Mouse (Mus musculus): ENCODE results near the gene Foxn3. TPM values are rescaled to one million over a fixed set of nuclear protein-coding genes. Genes with fewer than 3 reads are reported as not detected.

Gene Foxn3
- polyA plus RNA-seq, 1 experiment from 2014 or later = 111 TPM

DNA sequence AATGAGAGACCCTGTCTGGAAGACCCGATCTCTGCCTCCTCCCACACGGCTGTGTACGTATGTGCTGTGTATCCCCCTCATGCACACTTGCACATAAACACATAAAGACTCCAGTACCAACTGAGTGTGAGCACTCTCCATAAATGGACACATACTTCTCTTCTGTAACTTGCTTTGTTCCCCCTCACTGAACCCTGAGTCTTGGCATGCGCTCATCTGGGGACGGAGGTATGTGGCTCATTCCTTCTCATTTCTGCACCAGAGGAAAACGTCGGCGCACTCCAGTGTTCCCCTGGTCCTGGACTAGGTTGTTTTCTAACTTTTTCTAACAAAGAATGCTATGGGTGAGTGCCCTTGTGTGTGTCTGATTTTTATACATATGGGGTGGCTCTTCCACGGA is 325.9 kb downstream of the Foxn3 start:
- Histone ChIP-seq H3K4me2 (no peak overlapping the region), H3K4me3 (no peak overlapping the region), H3K4me1 (peaks cover 77% of the 10 kb centered on the region), H3K27ac (no peak overlapping the region), H3K9ac (no peak overlapping the region), H3K36me3 (no peaks in the 10 kb centered on the region), H3K27me3 (no peaks in the 10 kb centered on the region), H3K9me3 (no peaks in the 10 kb centered on the region)
- WGBS = 82% methylated on average over 9 of the region's 9 CpGs
- ATAC-seq (ENCODE audit: insufficient number of reproducible peaks, insufficient read depth, low FRiP score, low TSS enrichment, low read depth) = no peak

DNA sequence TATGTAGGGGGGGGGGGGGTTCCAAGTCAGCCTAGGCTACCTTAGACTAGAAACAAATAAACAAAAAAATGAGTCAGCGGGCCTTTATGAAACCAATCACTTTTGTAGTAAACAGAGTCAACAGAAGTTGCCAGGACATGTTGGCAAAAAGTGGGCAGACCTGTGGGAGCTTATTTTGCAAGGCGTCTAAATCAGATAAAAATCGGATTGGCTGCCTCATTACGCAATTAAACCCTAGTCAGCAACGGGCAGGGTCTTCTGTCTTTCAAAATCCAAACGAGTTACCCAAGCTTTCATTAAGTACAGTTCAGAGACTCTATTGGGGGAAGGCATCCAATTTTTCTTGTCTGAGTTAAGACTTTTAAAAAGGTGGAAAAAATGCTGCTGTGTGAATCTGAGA is 329.0 kb downstream of the Foxn3 start:
- no peak overlapping the region for H3K4me3 ChIP-seq
- no peak overlapping the region for H3K9ac ChIP-seq
- WGBS = 62% methylated on average over 6 of the region's 6 CpGs
- H3K27ac ChIP-seq = peak overlapping the region; percentile 52
- no peak overlapping the region for H3K4me2 ChIP-seq
- H3K4me1 ChIP-seq = peaks cover 86% of the 10 kb centered on the region
- H3K27me3 ChIP-seq = no peaks in the 10 kb centered on the region
- no peaks in the 10 kb centered on the region for H3K36me3 ChIP-seq
- no peaks in the 10 kb centered on the region for H3K9me3 ChIP-seq
- no peak for ATAC-seq (ENCODE audit: insufficient number of reproducible peaks, insufficient read depth, low FRiP score, low TSS enrichment, low read depth)

DNA sequence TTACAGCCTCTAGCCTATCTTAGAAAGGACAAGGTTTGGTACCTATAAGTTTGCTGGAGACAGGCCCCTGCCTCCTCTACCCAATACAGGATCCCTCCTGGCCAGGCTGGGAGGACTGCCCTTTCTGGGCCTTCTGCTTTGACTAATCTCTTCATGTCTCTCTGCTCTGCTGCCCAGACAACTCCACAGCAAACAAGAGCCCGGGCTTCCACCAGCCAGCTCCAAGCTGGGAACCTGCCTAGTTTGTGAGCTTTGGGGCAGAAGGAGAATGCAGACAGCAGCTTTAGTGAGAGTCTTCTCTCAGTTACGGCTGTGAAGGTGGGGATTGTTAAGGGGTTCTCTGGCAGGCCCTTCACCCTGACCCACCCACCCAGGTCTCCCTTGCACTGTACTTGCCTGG is 330.0 kb downstream of the Foxn3 start:
- WGBS = 76% methylated on average over 2 of the region's 2 CpGs
- H3K27ac ChIP-seq = no peak overlapping the region
- no peak overlapping the region for H3K9ac ChIP-seq

DNA sequence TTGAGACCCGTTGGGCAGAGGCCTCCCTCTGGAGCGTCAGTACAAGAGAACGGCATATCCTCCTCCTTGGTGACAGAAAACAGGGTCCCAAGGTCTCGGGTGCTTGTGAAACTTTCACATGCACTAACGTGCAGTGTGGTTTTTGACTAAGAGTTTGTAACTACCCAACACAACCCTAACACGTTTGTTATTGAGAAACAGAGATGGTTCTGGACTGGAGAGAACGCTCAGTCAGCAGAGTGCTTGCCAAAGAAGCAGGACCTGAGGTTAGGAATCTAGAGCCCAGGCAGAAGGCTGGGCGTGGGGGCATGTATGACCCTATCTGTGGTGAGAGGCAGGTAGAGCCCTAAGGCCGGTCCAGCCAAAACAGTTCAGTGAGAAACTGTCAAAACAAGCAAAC is 330.9 kb downstream of the Foxn3 start:
- Histone ChIP-seq H3K36me3 (no peaks in the 10 kb centered on the region), H3K4me3 (no peak overlapping the region), H3K9me3 (no peaks in the 10 kb centered on the region), H3K4me1 (peaks cover 83% of the 10 kb centered on the region), H3K9ac (no peak overlapping the region), H3K27ac (no peak overlapping the region), H3K4me2 (no peak overlapping the region), H3K27me3 (no peaks in the 10 kb centered on the region)
- 81% methylated on average over 9 of the region's 9 CpGs for WGBS
- ATAC-seq (ENCODE audit: insufficient number of reproducible peaks, insufficient read depth, low FRiP score, low TSS enrichment, low read depth) = no peak

More for the DNA sequence above, 330.0 kb downstream of the Foxn3 start:
- no peaks in the 10 kb centered on the region for H3K9me3 ChIP-seq
- H3K27me3 ChIP-seq = no peaks in the 10 kb centered on the region
- H3K36me3 ChIP-seq = no peaks in the 10 kb centered on the region
- no peak overlapping the region for H3K4me3 ChIP-seq
- H3K4me1 ChIP-seq = peaks cover 86% of the 10 kb centered on the region
- no peak overlapping the region for H3K4me2 ChIP-seq
- ATAC-seq (ENCODE audit: insufficient number of reproducible peaks, insufficient read depth, low FRiP score, low TSS enrichment, low read depth) = no peak

DNA sequence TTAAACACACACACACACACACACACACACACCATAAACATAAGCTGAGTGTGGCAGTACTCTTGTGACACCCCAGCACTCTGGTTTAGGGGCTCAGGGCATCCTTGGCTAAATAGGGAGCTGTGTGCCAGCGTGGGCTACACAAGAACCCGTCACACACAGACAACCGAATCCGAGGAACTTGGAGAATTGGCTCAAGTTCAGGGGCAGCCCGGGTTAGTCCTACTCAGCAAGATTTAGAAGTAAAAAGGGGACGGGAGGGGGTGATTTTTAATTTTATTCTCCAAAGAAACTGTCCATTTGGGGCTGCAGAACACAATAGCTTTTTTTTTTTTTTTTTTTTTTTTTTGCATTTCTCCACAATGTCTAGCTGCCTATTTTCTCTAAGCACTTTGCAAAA is 332.1 kb downstream of the Foxn3 start:
- H3K4me3 ChIP-seq = no peak overlapping the region
- H3K27me3 ChIP-seq = no peaks in the 10 kb centered on the region
- no peaks in the 10 kb centered on the region for H3K9me3 ChIP-seq
- 46% methylated on average over 6 of the region's 6 CpGs for WGBS
- H3K4me2 ChIP-seq = no peak overlapping the region
- no peak overlapping the region for H3K27ac ChIP-seq
- no peak overlapping the region for H3K9ac ChIP-seq
- peaks cover 82% of the 10 kb centered on the region for H3K4me1 ChIP-seq
- no peaks in the 10 kb centered on the region for H3K36me3 ChIP-seq
- no peak for ATAC-seq (ENCODE audit: insufficient number of reproducible peaks, insufficient read depth, low FRiP score, low TSS enrichment, low read depth)

DNA sequence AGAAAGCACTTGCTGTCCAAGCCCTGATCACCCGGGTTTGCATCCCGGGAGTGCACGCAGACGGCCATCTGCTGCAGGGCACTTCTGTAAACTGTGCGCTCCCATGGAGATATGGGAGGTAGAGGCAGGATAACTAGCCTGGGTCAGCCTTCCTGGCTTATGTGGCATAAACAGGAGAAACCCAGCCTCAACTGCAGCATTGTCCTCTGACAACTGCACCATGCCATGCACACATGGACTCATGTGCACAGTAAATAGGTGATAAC is 332.7 kb downstream of the Foxn3 start:
- H3K27ac ChIP-seq = no peak overlapping the region
- no peak overlapping the region for H3K9ac ChIP-seq
- no peaks in the 10 kb centered on the region for H3K27me3 ChIP-seq
- WGBS = 66% methylated on average over 5 of the region's 5 CpGs
- H3K4me3 ChIP-seq = no peak overlapping the region
- no peak overlapping the region for H3K4me2 ChIP-seq
- no peaks in the 10 kb centered on the region for H3K36me3 ChIP-seq
- no peak for ATAC-seq (ENCODE audit: insufficient number of reproducible peaks, insufficient read depth, low FRiP score, low TSS enrichment, low read depth)
- no peaks in the 10 kb centered on the region for H3K9me3 ChIP-seq
- peaks cover 82% of the 10 kb centered on the region for H3K4me1 ChIP-seq

DNA sequence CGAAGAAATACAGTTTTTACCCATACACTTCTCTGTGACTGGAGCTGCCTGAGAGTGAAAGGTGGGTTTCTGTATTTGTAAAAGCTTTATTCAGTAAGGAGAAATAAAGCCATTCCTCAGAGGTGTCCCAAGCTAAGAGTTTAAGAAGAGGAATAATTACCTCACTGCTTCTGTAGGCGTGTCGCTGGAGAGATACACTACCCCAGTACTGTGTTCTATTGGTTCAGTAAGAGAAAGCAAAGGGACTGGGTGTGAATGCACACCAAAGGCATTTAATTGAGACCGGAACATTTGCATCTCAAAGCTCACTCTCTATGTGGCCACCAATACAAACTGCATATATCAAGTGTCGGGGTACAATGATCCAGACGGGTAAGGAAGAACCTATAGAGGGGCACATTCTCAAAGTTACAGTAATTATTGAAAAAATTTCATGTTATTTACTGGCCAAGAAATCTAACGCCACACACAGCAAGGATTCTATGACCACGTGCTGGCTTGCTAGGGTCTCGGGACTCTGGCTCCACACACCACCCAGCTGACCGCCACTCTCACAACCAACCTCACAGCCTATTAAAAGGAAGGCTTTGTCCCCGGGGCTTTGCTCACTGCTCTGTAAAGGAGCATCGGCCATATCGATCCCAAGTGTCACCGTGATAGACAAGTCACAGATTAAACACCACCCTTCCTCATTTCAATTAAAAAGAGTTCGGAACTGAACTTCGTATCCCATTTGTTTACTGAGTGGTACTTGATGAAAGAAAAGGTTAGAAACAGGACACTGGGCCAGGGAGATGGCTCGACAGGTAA is 333.2 kb downstream of the Foxn3 start:
- no peak overlapping the region for H3K4me2 ChIP-seq
- H3K9me3 ChIP-seq = no peaks in the 10 kb centered on the region
- peaks cover 82% of the 10 kb centered on the region for H3K4me1 ChIP-seq
- WGBS = 61% methylated on average over 17 of the region's 17 CpGs
- H3K36me3 ChIP-seq = no peaks in the 10 kb centered on the region
- ATAC-seq (ENCODE audit: insufficient number of reproducible peaks, insufficient read depth, low FRiP score, low TSS enrichment, low read depth) = no peak
- no peak overlapping the region for H3K27ac ChIP-seq
- no peak overlapping the region for H3K4me3 ChIP-seq
- H3K9ac ChIP-seq = no peak overlapping the region
- no peaks in the 10 kb centered on the region for H3K27me3 ChIP-seq

DNA sequence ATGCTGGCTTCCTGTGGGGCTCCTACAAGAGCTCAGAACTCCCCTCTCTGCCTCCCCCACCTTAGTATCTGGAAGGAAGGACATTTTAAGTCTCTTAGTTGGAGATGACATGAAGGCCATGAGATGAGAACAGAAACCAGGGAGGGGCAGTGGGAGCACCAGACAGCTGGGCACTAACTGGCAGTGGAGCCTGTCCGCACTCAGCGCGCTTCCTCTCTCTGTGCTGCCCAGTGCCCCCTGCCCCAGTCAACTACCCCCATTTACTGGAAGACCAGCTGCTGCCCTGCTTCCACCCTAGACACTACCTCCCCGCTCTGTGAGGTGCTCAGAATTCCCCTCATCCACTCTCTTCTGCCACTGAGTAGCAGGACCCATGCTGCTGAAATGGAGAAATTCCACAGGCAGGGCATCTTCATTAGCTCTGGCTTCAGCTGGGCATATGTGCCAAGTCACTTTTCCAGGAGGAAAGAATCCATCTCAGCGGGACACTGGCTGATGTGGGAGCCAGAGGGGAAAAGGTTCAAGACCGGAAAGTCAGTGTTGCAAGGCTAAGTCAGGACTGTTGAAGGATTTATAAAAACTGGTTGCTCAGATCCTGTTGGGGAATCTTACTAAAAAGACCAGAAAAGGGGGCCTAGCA is 335.9 kb downstream of the Foxn3 start:
- no peak overlapping the region for H3K9ac ChIP-seq
- no peak overlapping the region for H3K27ac ChIP-seq
- no peak for ATAC-seq (ENCODE audit: insufficient number of reproducible peaks, insufficient read depth, low FRiP score, low TSS enrichment, low read depth)
- H3K9me3 ChIP-seq = no peaks in the 10 kb centered on the region
- no peak overlapping the region for H3K4me3 ChIP-seq
- no peak overlapping the region for H3K4me2 ChIP-seq
- 92% methylated on average over 6 of the region's 6 CpGs for WGBS
- H3K36me3 ChIP-seq = no peaks in the 10 kb centered on the region
- peaks cover 70% of the 10 kb centered on the region for H3K4me1 ChIP-seq
- no peaks in the 10 kb centered on the region for H3K27me3 ChIP-seq

DNA sequence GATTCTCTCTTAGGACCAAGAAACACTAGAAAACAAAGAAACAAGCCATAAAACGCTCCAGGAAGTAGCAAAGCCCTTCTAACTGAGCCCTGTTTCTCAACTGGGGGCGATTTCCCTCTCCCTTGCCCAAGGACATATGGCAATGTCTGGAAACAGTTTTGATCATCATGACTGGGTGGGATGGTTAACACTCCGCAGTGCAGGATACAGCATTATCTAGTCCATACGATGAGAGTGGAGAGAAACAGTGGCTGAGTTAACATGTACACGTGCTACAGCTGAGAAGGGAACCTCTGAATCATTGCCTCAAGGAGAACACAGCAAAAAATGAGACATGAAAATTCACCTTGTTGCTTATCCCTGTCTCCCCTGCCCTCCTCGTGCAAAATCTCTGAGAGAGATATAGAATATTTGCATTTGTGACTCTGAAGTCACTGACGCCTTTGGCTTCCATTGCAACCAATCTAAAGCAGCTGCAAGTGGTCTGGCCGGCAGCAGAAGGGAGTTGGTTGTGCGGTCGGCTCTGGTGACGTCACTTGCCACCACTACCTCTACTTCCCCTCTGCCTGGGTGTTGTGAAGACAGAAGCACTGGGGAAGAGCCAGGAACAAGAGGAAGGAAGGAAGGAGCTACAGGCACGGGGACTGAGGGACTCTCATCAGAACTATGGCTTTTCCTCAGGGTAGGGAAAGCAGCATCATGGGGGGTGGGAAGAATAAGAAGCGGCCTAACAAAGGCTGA is 338.3 kb downstream of the Foxn3 start:
- H3K36me3 ChIP-seq = no peaks in the 10 kb centered on the region
- no peak overlapping the region; the same call in 1 of the 2 replicates for H3K27ac ChIP-seq
- peaks cover 65% of the 10 kb centered on the region for H3K4me1 ChIP-seq
- no peak overlapping the region for H3K4me2 ChIP-seq
- no peak for ATAC-seq (ENCODE audit: insufficient number of reproducible peaks, insufficient read depth, low FRiP score, low TSS enrichment, low read depth)
- no peak overlapping the region for H3K9ac ChIP-seq
- H3K4me3 ChIP-seq = no peak overlapping the region
- 46% methylated on average over 13 of the region's 13 CpGs for WGBS
- H3K27me3 ChIP-seq = no peaks in the 10 kb centered on the region
- H3K9me3 ChIP-seq = no peaks in the 10 kb centered on the region

DNA sequence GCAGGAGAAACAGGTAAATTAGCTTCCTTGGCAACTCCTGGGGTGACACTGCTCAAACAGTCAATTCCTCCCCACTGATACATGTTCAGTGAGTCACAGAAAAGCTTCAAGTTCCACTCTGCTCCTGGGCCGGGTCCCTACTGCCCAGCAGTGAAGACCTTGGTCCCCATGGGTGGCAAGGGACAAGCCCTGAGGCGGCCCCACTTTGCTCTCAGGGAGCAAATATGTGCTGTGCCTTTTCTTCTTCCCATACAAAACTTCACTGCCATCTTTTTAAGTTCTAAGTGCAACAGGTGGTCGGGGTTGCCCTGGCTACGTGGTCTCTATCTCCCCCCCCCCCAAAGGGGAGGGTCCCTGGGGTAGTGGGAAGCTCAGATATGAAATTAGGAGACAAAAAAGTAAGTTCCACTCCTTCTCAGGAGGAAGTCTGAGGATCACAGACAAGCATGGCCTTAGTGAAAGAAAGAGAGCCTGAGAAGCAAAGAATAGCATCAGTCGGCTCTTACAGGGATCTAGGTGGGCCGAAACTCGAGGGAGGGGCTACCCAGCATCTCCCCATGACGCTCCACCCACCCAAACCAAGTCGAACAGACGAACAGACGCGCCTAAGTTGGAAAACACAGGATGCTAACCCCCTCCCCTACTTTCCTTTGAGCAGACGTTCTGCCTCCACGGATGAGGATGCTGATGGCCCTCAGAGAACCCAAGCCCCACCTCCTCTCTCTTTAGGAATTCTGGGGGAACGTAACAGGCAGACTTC is 342.1 kb downstream of the Foxn3 start:
- Histone ChIP-seq H3K27me3 (no peaks in the 10 kb centered on the region), H3K27ac (no peak overlapping the region), H3K9me3 (no peaks in the 10 kb centered on the region), H3K4me3 (no peak overlapping the region), H3K4me2 (no peak overlapping the region), H3K9ac (no peak overlapping the region), H3K36me3 (no peaks in the 10 kb centered on the region), H3K4me1 (peaks cover 50% of the 10 kb centered on the region)
- ATAC-seq (ENCODE audit: insufficient number of reproducible peaks, insufficient read depth, low FRiP score, low TSS enrichment, low read depth) = no peak
- whole genome bisulfite sequencing = 36% methylated on average over 15 of the region's 15 CpGs

DNA sequence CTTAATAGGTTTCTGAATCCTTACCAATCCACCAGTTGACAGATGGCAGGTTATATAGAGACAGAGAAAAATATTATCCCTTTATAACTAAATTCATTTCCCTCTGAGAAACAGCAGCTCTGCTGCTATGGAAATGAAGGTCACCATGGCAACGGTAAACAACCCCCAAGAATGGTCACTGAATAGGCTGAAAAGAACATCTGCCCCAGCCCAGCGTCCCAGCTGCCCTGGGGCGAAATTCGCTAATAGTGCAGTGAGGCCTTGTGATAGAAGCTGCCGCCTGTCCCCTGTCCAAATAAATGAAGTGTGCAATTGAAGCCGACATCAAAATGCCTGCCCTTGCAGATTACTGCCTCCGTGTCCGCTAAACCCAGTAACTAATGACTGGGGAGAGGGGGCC is 343.0 kb downstream of the Foxn3 start:
- no peak for ATAC-seq (ENCODE audit: insufficient number of reproducible peaks, insufficient read depth, low FRiP score, low TSS enrichment, low read depth)
- peaks cover 50% of the 10 kb centered on the region for H3K4me1 ChIP-seq
- 23% methylated on average over 8 of the region's 8 CpGs for whole genome bisulfite sequencing

More for the DNA sequence above, 343.0 kb downstream of the Foxn3 start:
- Histone ChIP-seq H3K9me3 (no peaks in the 10 kb centered on the region), H3K9ac (no peak overlapping the region), H3K27me3 (no peaks in the 10 kb centered on the region), H3K36me3 (no peaks in the 10 kb centered on the region), H3K4me2 (no peak overlapping the region), H3K4me3 (no peak overlapping the region), H3K27ac (no peak overlapping the region)
